Mouse (Mus musculus): ENCODE results near the gene Rimklb. TPM values are rescaled to one million over a fixed set of nuclear protein-coding genes. Genes with fewer than 3 reads are reported as not detected.
"Not testable (repeated sequence)": the region's sequence is repeated elsewhere in the genome, so short reads cannot be mapped to it uniquely, and the experiment has no call there.

Rimklb gene
- total RNA-seq (2021) = under 1 TPM; 0.21 to 0.38 TPM
- long read RNA-seq, experiment 1 = 0 reads
- long read RNA-seq, experiment 2 = 0 reads

- no peak for DNase-seq (ENCODE audit: low spot score)
Measured at GRCm38 (mm10) chr6:122498661-122499060, at the start of gene Rimklb. Gene Rimklb (minus strand): TSS chr6:122498761.

GRCm38 (mm10) chr6:122545948-122546347, 47.4 kb upstream of the Rimklb start:
- no peak for DNase-seq (ENCODE audit: low spot score)

GRCm38 (mm10) chr6:122545289-122545882, 46.8 kb upstream of the Rimklb start:
- peak; percentile 13 for DNase-seq (ENCODE audit: low spot score)

- no peak for DNase-seq (ENCODE audit: low spot score)
Measured at GRCm38 (mm10) chr6:122544672-122545071, 46.1 kb upstream of the Rimklb start.

GRCm38 (mm10) chr6:122543574-122543973, 45.0 kb upstream of the Rimklb start:
- no peak for DNase-seq (ENCODE audit: low spot score)

GRCm38 (mm10) chr6:122542459-122542858, 43.9 kb upstream of the Rimklb start:
- not testable (repeated sequence) for DNase-seq (ENCODE audit: low spot score)

GRCm38 (mm10) chr6:122539564-122539963, 41.0 kb upstream of the Rimklb start:
- DNase-seq (ENCODE audit: low spot score) = no peak

GRCm38 (mm10) chr6:122534032-122534431, 35.5 kb upstream of the Rimklb start:
- no peak for DNase-seq (ENCODE audit: low spot score)

- no peak for DNase-seq (ENCODE audit: low spot score)
Measured at GRCm38 (mm10) chr6:122532883-122533302, 34.3 kb upstream of the Rimklb start.

GRCm38 (mm10) chr6:122531466-122532174, 33.1 kb upstream of the Rimklb start:
- DNase-seq (ENCODE audit: low spot score) = no peak

- DNase-seq (ENCODE audit: low spot score) = no peak
Measured at GRCm38 (mm10) chr6:122528136-122528535, 29.6 kb upstream of the Rimklb start.

- DNase-seq (ENCODE audit: low spot score) = no peak
Measured at GRCm38 (mm10) chr6:122527596-122527995, 29.0 kb upstream of the Rimklb start.

- no peak for DNase-seq (ENCODE audit: low spot score)
Measured at GRCm38 (mm10) chr6:122523289-122523688, 24.7 kb upstream of the Rimklb start.

GRCm38 (mm10) chr6:122522595-122522994, 24.0 kb upstream of the Rimklb start:
- DNase-seq (ENCODE audit: low spot score) = no peak

GRCm38 (mm10) chr6:122519384-122519783, 20.8 kb upstream of the Rimklb start:
- DNase-seq (ENCODE audit: low spot score) = no peak

GRCm38 (mm10) chr6:122517668-122518067, 19.1 kb upstream of the Rimklb start:
- peak; percentile 43 for DNase-seq (ENCODE audit: low spot score)

- DNase-seq (ENCODE audit: low spot score) = not testable (repeated sequence)
Measured at GRCm38 (mm10) chr6:122515762-122516161, 17.2 kb upstream of the Rimklb start.

- DNase-seq (ENCODE audit: low spot score) = no peak
Measured at GRCm38 (mm10) chr6:122514312-122514711, 15.8 kb upstream of the Rimklb start.

- DNase-seq (ENCODE audit: low spot score) = peak; percentile 47
Measured at GRCm38 (mm10) chr6:122512914-122513878, 14.6 kb upstream of the Rimklb start.

- peak; percentile 84 for DNase-seq (ENCODE audit: low spot score)
Measured at GRCm38 (mm10) chr6:122508494-122508893, 9.9 kb upstream of the Rimklb start.

GRCm38 (mm10) chr6:122505545-122505944, 7.0 kb upstream of the Rimklb start, which contains the start of gene Mfap5:
Gene Mfap5 (plus strand): TSS chr6:122505845.
- DNase-seq (ENCODE audit: low spot score) = no peak

GRCm38 (mm10) chr6:122505041-122505440, 6.5 kb upstream of the Rimklb start:
- DNase-seq (ENCODE audit: low spot score) = no peak

Data from gastrocnemius, adult 18-20 months (tissue).